24 mouse cellular contexts compared by ENCODE assay signal in genomic region chr7:45164833-45165232, GRCm38 (mm10). TPM values are rescaled to one million over a fixed set of nuclear protein-coding genes. Genes with fewer than 3 reads are reported as not detected.
DNase-seq lines count a peak whose midpoint lies in the region; ATAC-seq and TF ChIP-seq lines count a peak whose summit lies in the region.
"Had no signal": no experiment of that assay in that cellular context is flagged by ENCODE, and none has a peak within 500 bp of the region (broad histone marks: within the 10 kb centered on the region; RNA-seq: fewer than 3 reads in every experiment).

No protein-coding gene starts in this region.

- no peak for ATAC-seq in forebrain, embryonic 15.5 days (replicated peaks)
- ATAC-seq in activated CD4-positive, CD25-positive, alpha-beta regulatory T cell, adult 4 months = no peak
- ATAC-seq: liver, embryonic 12.5 days had no signal

- DNase-seq in left cerebral cortex, adult 2 months (ENCODE audit: extremely low spot score in 1 of 2, low spot score in 2 of 2) = peak in 1 of 2 experiments; percentile 36
- no peak for DNase-seq in left cerebral cortex, adult 11 months (ENCODE audit: low spot score)
- peak; percentile 67 for DNase-seq in cerebellum, adult 8-10 months
- peak; percentile 56 to 58 for DNase-seq in cerebellum, postnatal 10 days
- no peak for DNase-seq in lung, adult 18-20 months
- DNase-seq: kidney, adult 9 months; kidney, postnatal 36 days; layer of hippocampus, postnatal 36 days; midbrain, embryonic 14.5 days had no signal

- peak overlapping the region; percentile 96 for H3K27ac ChIP-seq in left cerebral cortex, adult 2 months
- H3K27ac ChIP-seq in forebrain, embryonic 15.5 days (replicated peaks) = 0 out of 2 replicates have a peak overlapping the region, but pooled peaks have one; percentile 27
- H3K27ac ChIP-seq: embryonic facial prominence, embryonic 13.5 days; hindbrain, embryonic 10.5 days; liver, embryonic 12.5 days; lung, embryonic 15.5 days; macrophage had no signal

- peaks cover 48% of the 10 kb centered on the region for H3K4me1 ChIP-seq in forebrain, embryonic 15.5 days

- no peaks in the 10 kb centered on the region for H3K9me3 ChIP-seq in forebrain, embryonic 15.5 days

- H3K36me3 ChIP-seq in forebrain, embryonic 15.5 days = no peaks in the 10 kb centered on the region

- WGBS in forebrain, embryonic 15.5 days = 59% methylated on average over 5 of the region's 5 CpGs

- TF ChIP-seq CTCF in left cerebral cortex, adult 2 months (IDR thresholded peaks at IDR 0.05) = no peak

- intact Hi-C loops in left cerebral cortex, adult 2 months (cut with DNase I) = no loop called here

- H3K4me3 ChIP-seq in left cerebral cortex, adult 2 months = peak overlapping the region; percentile 69
- H3K4me3 ChIP-seq in forebrain, embryonic 15.5 days = peak overlapping the region; percentile 49
- H3K4me3 ChIP-seq: lung, embryonic 15.5 days had no signal

- H3K27me3 ChIP-seq in forebrain, embryonic 15.5 days = peaks cover 60% of the 10 kb centered on the region

- peak overlapping the region; percentile 52; the same call in 1 of the 2 replicates for H3K9ac ChIP-seq in forebrain, embryonic 15.5 days (replicated peaks)
- H3K9ac ChIP-seq: liver, embryonic 12.5 days; lung, embryonic 15.5 days had no signal

- H3K4me2 ChIP-seq in forebrain, embryonic 15.5 days (replicated peaks) = peak overlapping the region; percentile 55

RNA-seq across cellular contexts. Expression of gene Slc17a7, which starts 1.1 kb away (rescaled TPM):
- total RNA-seq in left cerebral cortex, adult 2 months (2021) = 1,000 to 10,000 TPM; 1,255 to 1,327 TPM
- 20.1 and 24.0 TPM in 2 replicates for polyA plus RNA-seq in forebrain, embryonic 15.5 days (2015; fragmentation: Nextera tagmentation; extraction: Ambion mirVana)
- not detected for polyA plus RNA-seq in activated CD4-positive, CD25-positive, alpha-beta regulatory T cell, adult 4 months (2017; shearing (Covaris generic))
- total RNA-seq: common myeloid progenitor, adult 5-6 weeks; neutrophil, adult 5-6 weeks had no signal
- polyA plus RNA-seq: liver, embryonic 12.5 days; macrophage had no signal

RNA-seq across cellular contexts. Expression of gene Aldh16a1, which starts 10.4 kb away (rescaled TPM):
- 10 to 100 TPM; 15.9 to 23.1 TPM for total RNA-seq in left cerebral cortex, adult 2 months (2021)
- polyA plus RNA-seq in forebrain, embryonic 15.5 days (2015; fragmentation: Nextera tagmentation; extraction: Ambion mirVana) = 25.6 and 30.8 TPM in 2 replicates
- polyA plus RNA-seq in activated CD4-positive, CD25-positive, alpha-beta regulatory T cell, adult 4 months (2017; shearing (Covaris generic)) = 10 to 100 TPM; 21.4 to 27.4 TPM

RNA-seq across cellular contexts. Expression of gene Pih1d1, which starts 10.7 kb away (rescaled TPM):
- total RNA-seq in left cerebral cortex, adult 2 months (2021) = 10 to 100 TPM; 47.6 to 48.4 TPM
- 96.0 and 96.9 TPM in 2 replicates for polyA plus RNA-seq in forebrain, embryonic 15.5 days (2015; fragmentation: Nextera tagmentation; extraction: Ambion mirVana)
- polyA plus RNA-seq in activated CD4-positive, CD25-positive, alpha-beta regulatory T cell, adult 4 months (2017; shearing (Covaris generic)) = 10 to 100 TPM; 44.4 to 53.0 TPM

RNA-seq across cellular contexts. Expression of gene Gfy, which starts 14.5 kb away (rescaled TPM):
- under 1 TPM in 1 of 2 experiments, not detected in 1; 0.29 TPM for total RNA-seq in left cerebral cortex, adult 2 months (2021)
- polyA plus RNA-seq in forebrain, embryonic 15.5 days (2015; fragmentation: Nextera tagmentation; extraction: Ambion mirVana) = not detected in 2 replicates
- not detected for polyA plus RNA-seq in activated CD4-positive, CD25-positive, alpha-beta regulatory T cell, adult 4 months (2017; shearing (Covaris generic))
- total RNA-seq: adrenal gland, adult 18-20 months; common myeloid progenitor, adult 5-6 weeks; granulocyte monocyte progenitor cell, adult 5-6 weeks; neutrophil, adult 5-6 weeks had no signal
- polyA plus RNA-seq: G1E; heart, embryonic 14.5 days; hindbrain, embryonic 10.5 days; limb, embryonic 11.5 days; liver, embryonic 12.5 days; lung, embryonic 15.5 days; macrophage; midbrain, embryonic 14.5 days; urinary bladder, adult 2 months had no signal

RNA-seq across cellular contexts. Expression of gene Pth2, which starts 16.0 kb away (rescaled TPM):
- total RNA-seq in left cerebral cortex, adult 2 months (2021) = not detected
- not detected in 2 replicates for polyA plus RNA-seq in forebrain, embryonic 15.5 days (2015; fragmentation: Nextera tagmentation; extraction: Ambion mirVana)
- polyA plus RNA-seq in activated CD4-positive, CD25-positive, alpha-beta regulatory T cell, adult 4 months (2017; shearing (Covaris generic)) = not detected
- total RNA-seq: adrenal gland, adult 18-20 months; common myeloid progenitor, adult 5-6 weeks; G1E; granulocyte monocyte progenitor cell, adult 5-6 weeks; layer of hippocampus, postnatal 36 days; neutrophil, adult 5-6 weeks had no signal
- polyA plus RNA-seq: embryonic facial prominence, embryonic 13.5 days; G1E; hindbrain, embryonic 10.5 days; limb, embryonic 11.5 days; liver, embryonic 12.5 days; lung, embryonic 15.5 days; macrophage; urinary bladder, adult 2 months had no signal

Comparison
In these comparisons a context has a peak if more than half of its experiments do, and no peak if none do; other contexts are left out.
1. DNase-seq: peak in cerebellum, adult 8-10 months (single experiment) and cerebellum, postnatal 10 days (2 of 2); none in left cerebral cortex, adult 11 months (single experiment) and lung, adult 18-20 months (0 of 2).
2. RNA of gene Slc17a7, which starts 1.1 kb away (polyA plus RNA-seq): 20.1 to 24.0 TPM in forebrain, embryonic 15.5 days; not detected in activated CD4-positive, CD25-positive, alpha-beta regulatory T cell, adult 4 months; every median in the first group is over 10 times any median in the second.